Mouse (Mus musculus) myocyte (in vitro differentiated cells): ENCODE measurements around the gene Tmem59l. TPM values are rescaled to one million over a fixed set of nuclear protein-coding genes. Genes with fewer than 3 reads are reported as not detected.

Source experiments
- H3K27me3 ChIP-seq: one replicate; pipeline ENCODE4 v1.6.1; 2011; ENCODE audit not compliant: control insufficient read depth, insufficient read depth, insufficient read length
- H3K36me3 ChIP-seq: one replicate; pipeline ENCODE4 v1.6.1; 2011; ENCODE audit not compliant: control insufficient read depth, insufficient read depth
- H3K4me2 ChIP-seq: one replicate; pipeline ENCODE4 v1.6.1; 2011; ENCODE audit warnings: low read depth, control low read depth
- H3K4me3 ChIP-seq: one replicate; pipeline ENCODE4 v1.5.1; 2011; ENCODE audit warnings: mild to moderate bottlenecking, control low read depth, moderate library complexity
- H3K79me2 ChIP-seq: one replicate; pipeline ENCODE4 v1.6.1; 2011; ENCODE audit not compliant: control insufficient read depth, insufficient read depth
- H3ac ChIP-seq: one replicate; pipeline ENCODE4 v1.6.1; 2011; ENCODE audit not compliant: control insufficient read depth, insufficient read length
- CEBPB ChIP-seq: IDR thresholded peaks from 2 replicates; pipeline ENCODE4 v1.6.1; 2011; ENCODE audit warnings: mild to moderate bottlenecking, moderate library complexity; ENCODE audit not compliant: poor library complexity, insufficient read depth, severe bottlenecking
- E2F4 ChIP-seq: IDR thresholded peaks from one replicate; pipeline ENCODE4 v1.6.1; 2011; ENCODE audit warnings: mild to moderate bottlenecking, control low read depth, moderate library complexity; ENCODE audit not compliant: insufficient read depth
- MAX ChIP-seq: IDR thresholded peaks from one replicate; pipeline ENCODE4 v1.6.1; 2011; ENCODE audit warnings: low read depth, mild to moderate bottlenecking, control low read depth
- MYOD1 ChIP-seq, 3 experiments: IDR thresholded peaks; one replicate each; pipeline ENCODE4 v1.6.1; 2011; ENCODE audit warnings: control low read depth in 2 of 3, low read depth in 2 of 3, mild to moderate bottlenecking in 2 of 3, moderate library complexity in 1 of 3; ENCODE audit not compliant: insufficient read length in 2 of 3, control insufficient read depth in 1 of 3
- MYOG ChIP-seq, 3 experiments: IDR thresholded peaks; one replicate each; pipeline ENCODE4 v1.6.1; 2011; ENCODE audit warnings: control low read depth in 2 of 3, low read depth in 2 of 3, mild to moderate bottlenecking in 2 of 3; ENCODE audit not compliant: insufficient read length in 2 of 3, control insufficient read depth in 1 of 3, insufficient read depth in 1 of 3
- POLR2A ChIP-seq: IDR thresholded peaks from one replicate; pipeline ENCODE4 v1.6.1; 2011; ENCODE audit warnings: low read depth, mild to moderate bottlenecking, control low read depth, moderate library complexity; ENCODE audit not compliant: insufficient read length
- POLR2AphosphoS2 ChIP-seq: IDR thresholded peaks from one replicate; pipeline ENCODE4 v1.6.1; 2011; ENCODE audit warnings: low read depth, control low read depth; ENCODE audit not compliant: insufficient read length
- REST ChIP-seq: IDR thresholded peaks from one replicate; pipeline ENCODE4 v1.6.1; 2011; ENCODE audit warnings: mild to moderate bottlenecking, control low read depth, moderate library complexity; ENCODE audit not compliant: insufficient read depth, insufficient read length
- SRF ChIP-seq: IDR thresholded peaks from one replicate; pipeline ENCODE4 v1.6.1; 2011; ENCODE audit warnings: low read depth; ENCODE audit not compliant: control insufficient read depth, insufficient read length
- TCF12 ChIP-seq: IDR thresholded peaks from one replicate; pipeline ENCODE4 v1.6.1; 2011; ENCODE audit warnings: mild to moderate bottlenecking, control low read depth; ENCODE audit not compliant: poor library complexity, insufficient read depth, severe bottlenecking
- TCF3 ChIP-seq: IDR thresholded peaks from one replicate; pipeline ENCODE4 v1.6.1; 2011; ENCODE audit warnings: low read depth, control low read depth; ENCODE audit not compliant: insufficient read length
- USF1 ChIP-seq: IDR thresholded peaks from one replicate; pipeline ENCODE4 v1.6.1; 2011; ENCODE audit warnings: low read depth, mild to moderate bottlenecking, control low read depth, moderate library complexity
- polyA plus RNA-seq: library from polyadenylated mRNA; unstranded; fragments of >200 nt; fragmentation: generic; extraction: Trizol; gene quantifications from one replicate; pipeline ENCODE4 v1.2.1, GENCODE M21; 2012; ENCODE audit warnings: missing spikeins

Tmem59l gene
- polyA plus RNA-seq, 1 experiment = 0.04 TPM

DNA sequence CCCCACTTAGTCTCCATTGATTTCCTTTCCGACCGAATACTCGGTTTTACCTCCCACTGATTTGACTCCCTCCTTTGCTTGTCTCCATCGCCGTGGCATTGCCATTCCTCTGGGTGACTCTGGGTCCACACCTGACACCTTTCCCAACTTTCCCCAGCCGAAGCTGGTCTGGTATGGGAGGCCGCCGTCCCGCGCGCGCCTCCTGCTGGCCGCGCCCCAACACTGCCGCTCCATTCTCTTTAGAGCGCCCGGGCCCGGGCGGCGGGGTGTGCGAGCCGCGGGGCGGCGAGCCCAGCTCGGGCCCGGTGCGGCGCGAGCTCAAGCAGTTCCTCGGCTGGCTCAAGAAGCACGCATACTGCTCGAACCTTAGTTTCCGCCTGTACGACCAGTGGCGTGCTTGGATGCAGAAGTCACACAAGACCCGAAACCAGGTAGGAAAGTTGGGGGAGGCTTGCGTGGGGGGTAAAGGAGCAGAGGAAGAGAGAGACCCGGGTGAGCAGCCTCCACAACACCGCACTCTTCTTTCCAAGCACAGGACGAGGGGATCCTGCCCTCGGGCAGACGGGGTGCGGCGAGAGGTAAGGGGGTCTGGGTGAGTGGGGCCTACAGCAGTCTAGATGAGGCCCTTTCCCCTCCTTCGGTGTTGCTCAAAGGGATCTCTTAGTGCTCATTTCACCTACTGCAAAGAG lies 16.0 kb upstream of the Tmem59l start:
- Histone ChIP-seq H3K4me3 (no peak overlapping the region), H3K4me2 (peak overlapping the region; percentile 95), H3ac (no peak overlapping the region), H3K27me3 (no peaks in the 10 kb centered on the region), H3K36me3 (peaks cover 8% of the 10 kb centered on the region), H3K79me2 (peaks cover 7% of the 10 kb centered on the region)
- TF ChIP-seq MAX (no peak), POLR2A (peak; percentile 16)

DNA sequence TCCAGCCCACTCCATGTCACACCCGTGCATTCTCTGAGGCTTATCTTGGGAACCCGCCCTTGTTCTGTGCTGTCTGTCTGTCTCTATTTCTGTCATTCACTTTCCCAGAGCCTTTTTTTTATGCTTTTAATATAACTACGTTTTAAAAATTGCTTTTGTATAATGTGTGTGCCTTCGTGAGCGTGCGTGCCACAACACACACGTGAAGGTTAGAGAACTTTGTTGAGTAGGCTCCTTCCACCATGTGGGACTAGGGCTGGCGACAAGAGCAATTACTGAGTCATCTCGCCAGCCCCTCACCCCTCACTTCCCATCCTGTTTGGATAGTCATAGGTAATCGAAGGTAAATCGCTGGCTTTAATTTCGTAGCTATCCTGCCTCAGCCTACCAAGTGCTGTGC lies 15.4 kb upstream of the Tmem59l start:
- peaks cover under 1% of the 10 kb centered on the region for H3K36me3 ChIP-seq
- H3K4me2 ChIP-seq = peak overlapping the region; percentile 48
- no peaks in the 10 kb centered on the region for H3K27me3 ChIP-seq
- TF ChIP-seq MAX (no peak), POLR2AphosphoS2 (no peak), USF1 (no peak), CEBPB (no peak), REST (no peak), TCF3 (no peak), E2F4 (no peak), MYOG (IDR thresholded peaks at IDR 0.05; ENCODE audit: control insufficient read depth in 1 of 3, insufficient read depth in 1 of 3, insufficient read length in 2 of 3, low read depth in 2 of 3) (no peak), MYOD1 (IDR thresholded peaks at IDR 0.05; ENCODE audit: control insufficient read depth in 1 of 3, insufficient read length in 2 of 3, low read depth in 2 of 3) (no peak), POLR2A (no peak), SRF (no peak), TCF12 (no peak)
- H3ac ChIP-seq = no peak overlapping the region
- H3K4me3 ChIP-seq = no peak overlapping the region
- peaks cover 7% of the 10 kb centered on the region for H3K79me2 ChIP-seq

DNA sequence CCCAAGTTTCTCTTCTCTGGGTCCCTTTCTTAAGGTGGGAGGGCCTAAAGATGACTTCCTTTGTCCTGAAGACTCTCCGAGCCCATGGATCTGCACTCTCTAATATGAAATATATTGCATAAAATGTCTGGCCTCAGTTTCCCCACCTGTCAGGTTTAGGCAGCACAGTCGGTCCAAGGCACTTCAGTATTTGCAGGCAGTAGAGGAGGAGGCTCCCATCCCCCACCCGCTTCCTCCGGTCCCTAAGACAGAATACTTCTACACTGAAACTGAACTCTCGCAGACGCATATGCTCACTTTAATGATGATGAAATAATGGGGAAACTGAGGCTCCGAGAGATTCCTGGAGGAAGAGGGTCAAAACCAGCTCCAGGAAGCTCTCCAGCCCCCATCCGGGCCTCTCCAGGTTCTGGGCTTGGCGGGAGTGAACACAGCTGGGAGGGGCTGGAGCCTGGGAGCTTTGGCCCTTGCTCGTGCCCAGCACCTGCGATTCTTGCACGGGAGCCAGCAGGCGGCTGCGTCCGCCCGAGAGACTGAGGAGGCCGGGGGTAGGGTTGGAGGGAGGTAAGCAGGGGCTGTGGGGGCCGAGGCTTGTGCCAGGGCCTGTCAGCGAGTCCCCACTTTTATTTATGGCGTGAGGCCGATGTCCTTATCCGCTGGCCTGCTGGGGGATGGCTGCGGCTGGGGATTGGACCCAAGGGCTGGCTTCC lies 14.8 kb upstream of the Tmem59l start:
- H3ac ChIP-seq = no peak overlapping the region
- TF ChIP-seq E2F4 = no peak
- TF ChIP-seq POLR2AphosphoS2 = peak; percentile 7
- peak in 1 of 3 experiments; percentile 43 for TF ChIP-seq MYOD1 (IDR thresholded peaks at IDR 0.05; ENCODE audit: control insufficient read depth in 1 of 3, insufficient read length in 2 of 3, low read depth in 2 of 3)
- peak in 1 of 3 experiments; percentile 50 for TF ChIP-seq MYOG (IDR thresholded peaks at IDR 0.05; ENCODE audit: control insufficient read depth in 1 of 3, insufficient read depth in 1 of 3, insufficient read length in 2 of 3, low read depth in 2 of 3)
- no peak for TF ChIP-seq TCF3
- TF ChIP-seq CEBPB = no peak
- peaks cover 7% of the 10 kb centered on the region for H3K79me2 ChIP-seq
- no peaks in the 10 kb centered on the region for H3K36me3 ChIP-seq
- H3K27me3 ChIP-seq = no peaks in the 10 kb centered on the region
- H3K4me2 ChIP-seq = no peak overlapping the region
- no peak overlapping the region for H3K4me3 ChIP-seq

DNA sequence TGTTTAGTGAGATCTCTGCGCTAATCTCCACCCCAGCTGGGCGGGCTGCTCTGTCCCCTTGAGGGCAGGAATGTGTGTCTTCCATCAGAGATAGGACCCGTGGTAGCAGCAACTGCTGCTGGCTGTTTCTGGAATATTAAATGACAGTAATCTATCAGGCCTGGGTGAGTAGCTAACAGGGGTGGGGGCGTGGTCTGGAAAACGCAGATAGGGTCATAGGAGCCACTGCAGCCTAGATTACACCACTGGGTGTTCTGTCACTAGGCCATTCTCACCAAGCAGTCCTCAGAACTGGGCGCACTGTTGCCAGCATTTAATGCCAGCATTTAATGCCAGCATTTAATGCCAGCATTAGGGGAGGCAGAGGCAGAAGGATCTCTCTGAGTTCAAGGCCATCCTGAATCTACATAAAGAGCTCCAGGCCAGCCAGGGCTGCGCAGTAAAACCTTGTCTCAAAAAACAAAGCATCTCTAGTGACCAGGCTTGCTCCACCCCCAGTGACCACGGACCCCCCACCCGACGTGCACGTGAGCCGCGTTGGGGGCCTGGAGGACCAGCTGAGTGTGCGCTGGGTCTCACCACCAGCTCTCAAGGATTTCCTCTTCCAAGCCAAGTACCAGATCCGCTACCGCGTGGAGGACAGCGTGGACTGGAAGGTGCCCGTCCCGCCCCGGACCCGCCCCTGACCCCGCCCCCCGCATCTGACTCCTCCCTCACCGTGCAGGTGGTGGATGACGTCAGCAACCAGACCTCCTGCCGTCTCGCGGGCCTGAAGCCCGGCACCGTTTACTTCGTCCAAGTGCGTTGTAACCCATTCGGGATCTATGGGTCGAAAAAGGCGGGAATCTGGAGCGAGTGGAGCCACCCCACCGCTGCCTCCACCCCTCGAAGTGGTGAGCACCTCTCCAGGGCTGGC lies 13.5 kb upstream of the Tmem59l start:
- Histone ChIP-seq H3ac (no peak overlapping the region), H3K79me2 (peaks cover 6% of the 10 kb centered on the region), H3K4me2 (no peak overlapping the region), H3K4me3 (no peak overlapping the region), H3K27me3 (no peaks in the 10 kb centered on the region), H3K36me3 (no peaks in the 10 kb centered on the region)
- no peak for TF ChIP-seq MYOD1 (IDR thresholded peaks at IDR 0.05; ENCODE audit: control insufficient read depth in 1 of 3, insufficient read length in 2 of 3, low read depth in 2 of 3)
- TF ChIP-seq MAX = no peak
- TF ChIP-seq MYOG (IDR thresholded peaks at IDR 0.05; ENCODE audit: control insufficient read depth in 1 of 3, insufficient read depth in 1 of 3, insufficient read length in 2 of 3, low read depth in 2 of 3) = no peak
- no peak for TF ChIP-seq SRF
- TF ChIP-seq E2F4 = no peak
- TF ChIP-seq CEBPB = no peak

DNA sequence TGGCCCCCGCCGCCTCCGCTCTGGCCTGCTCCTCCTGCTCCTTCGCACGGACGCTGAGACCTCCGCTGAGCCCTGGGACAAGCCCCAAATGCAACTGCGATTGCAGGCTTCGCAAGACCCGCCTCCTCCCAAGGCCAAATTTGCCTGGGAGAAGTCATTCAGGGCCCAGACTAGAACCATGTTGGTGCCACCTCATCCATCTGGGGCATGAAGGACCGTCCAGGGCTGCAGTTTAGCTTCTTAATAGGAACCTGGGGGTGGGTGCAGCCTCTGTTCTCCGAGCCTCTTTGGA lies 8.6 kb upstream of the Tmem59l start:
- TF ChIP-seq MAX (no peak), SRF (no peak), MYOG (IDR thresholded peaks at IDR 0.05; ENCODE audit: control insufficient read depth in 1 of 3, insufficient read depth in 1 of 3, insufficient read length in 2 of 3, low read depth in 2 of 3) (no peak), E2F4 (no peak), TCF12 (no peak), MYOD1 (IDR thresholded peaks at IDR 0.05; ENCODE audit: control insufficient read depth in 1 of 3, insufficient read length in 2 of 3, low read depth in 2 of 3) (no peak), USF1 (no peak), POLR2A (no peak)
- H3ac ChIP-seq = no peak overlapping the region
- H3K79me2 ChIP-seq = peaks cover 13% of the 10 kb centered on the region
- H3K4me2 ChIP-seq = peak overlapping the region; percentile 79
- H3K36me3 ChIP-seq = no peaks in the 10 kb centered on the region
- no peaks in the 10 kb centered on the region for H3K27me3 ChIP-seq
- H3K4me3 ChIP-seq = no peak overlapping the region
